In the genomic region with DNA sequence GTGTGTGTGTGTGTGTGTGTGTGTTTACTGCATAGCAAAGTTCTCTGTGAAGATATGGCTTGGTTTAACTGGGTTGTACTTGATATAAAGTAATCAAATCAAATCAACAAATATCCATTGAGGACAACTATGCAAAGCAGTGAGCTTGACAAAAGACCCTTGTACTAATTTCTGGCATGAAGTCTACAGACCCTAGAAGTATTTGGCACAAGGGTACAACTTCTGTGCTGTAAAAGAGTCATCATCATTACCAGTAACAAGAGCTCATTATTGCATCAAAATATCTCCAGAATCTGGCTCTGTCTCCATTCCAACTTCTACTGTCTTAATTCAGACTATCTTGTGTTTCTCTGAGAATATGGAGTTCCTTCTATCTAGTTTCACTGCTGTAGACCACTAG, we compare ENCODE assay signal across 22 mouse cellular contexts.
"Had no signal": no experiment of that assay in that cellular context is flagged by ENCODE, and none has a peak within 500 bp of the region (broad histone marks: within the 10 kb centered on the region; RNA-seq: fewer than 3 reads in every experiment).

No protein-coding gene starts in this region.

- H3K4me2 ChIP-seq: heart, embryonic 12.5 days; hindbrain, embryonic 13.5 days; hindbrain, embryonic 15.5 days; intestine, embryonic 15.5 days; limb, embryonic 13.5 days; limb, embryonic 15.5 days; liver, embryonic 12.5 days had no signal

- H3K4me3 ChIP-seq: heart, embryonic 10.5 days; heart, embryonic 12.5 days; hindbrain, embryonic 13.5 days; hindbrain, embryonic 15.5 days; intestine, embryonic 15.5 days; layer of hippocampus, adult 2 months; limb, embryonic 13.5 days; limb, embryonic 15.5 days; liver, embryonic 12.5 days had no signal

- H3K4me1 ChIP-seq: heart, embryonic 10.5 days; heart, embryonic 12.5 days; hindbrain, embryonic 13.5 days; hindbrain, embryonic 15.5 days; intestine, embryonic 15.5 days; limb, embryonic 13.5 days; limb, embryonic 15.5 days; liver, embryonic 12.5 days had no signal

- H3K9ac ChIP-seq: heart, embryonic 12.5 days; hindbrain, embryonic 13.5 days; hindbrain, embryonic 15.5 days; intestine, embryonic 15.5 days; limb, embryonic 13.5 days; limb, embryonic 15.5 days; liver, embryonic 12.5 days; liver, embryonic 14.5 days had no signal

- H3K27me3 ChIP-seq: heart, embryonic 12.5 days; hindbrain, embryonic 13.5 days; hindbrain, embryonic 15.5 days; intestine, embryonic 15.5 days; limb, embryonic 13.5 days; limb, embryonic 15.5 days; liver, embryonic 12.5 days had no signal

- H3K36me3 ChIP-seq: heart, embryonic 10.5 days; heart, embryonic 12.5 days; hindbrain, embryonic 13.5 days; hindbrain, embryonic 15.5 days; intestine, embryonic 15.5 days; limb, embryonic 13.5 days; limb, embryonic 15.5 days; liver, embryonic 12.5 days had no signal

- ATAC-seq: inflammation-experienced regulatory T-cells, adult 6 months; intestine, embryonic 15.5 days; intestine, postnatal 0 days; liver, embryonic 12.5 days had no signal

- DNase-seq: gastrocnemius, postnatal 14 days; heart, adult 18-20 months; heart, postnatal 10 days; heart, postnatal 4 days; kidney, adult 18-20 months; kidney, adult 8-10 months; kidney, postnatal 10 days; kidney, postnatal 25 days; kidney, postnatal 4 days; left cerebral cortex, postnatal 4 days had no signal

- H3K27ac ChIP-seq: heart, embryonic 10.5 days; hindbrain, embryonic 13.5 days; hindbrain, embryonic 15.5 days; intestine, embryonic 15.5 days; layer of hippocampus, adult 2 months; limb, embryonic 13.5 days; limb, embryonic 15.5 days; liver, embryonic 12.5 days; liver, embryonic 14.5 days had no signal

- H3K9me3 ChIP-seq: heart, embryonic 10.5 days; heart, embryonic 12.5 days; hindbrain, embryonic 13.5 days; hindbrain, embryonic 15.5 days; intestine, embryonic 15.5 days; limb, embryonic 13.5 days; limb, embryonic 15.5 days; liver, embryonic 12.5 days had no signal
